Mouse (Mus musculus): ENCODE data around the gene Nutm1. TPM values are rescaled to one million over a fixed set of nuclear protein-coding genes. Genes with fewer than 3 reads are reported as not detected.

Nutm1 gene
- polyA plus RNA-seq, 1 experiment from 2014 or later = 0.09 TPM

GRCm38 (mm10) chr2:112220880-112221279, 38.2 kb downstream of the Nutm1 start:
- no peaks in the 10 kb centered on the region for H3K4me1 ChIP-seq
- H3K9me3 ChIP-seq (replicated peaks) = no peaks in the 10 kb centered on the region
- no peak overlapping the region for H3K4me3 ChIP-seq
- no peak for ATAC-seq (ENCODE audit: low FRiP score)
- 90% methylated on average over 5 of the region's 5 CpGs for WGBS
- no peak overlapping the region for H3K27ac ChIP-seq
- no peak overlapping the region for H3K4me2 ChIP-seq (replicated peaks)
- H3K27me3 ChIP-seq = no peaks in the 10 kb centered on the region
- no peaks in the 10 kb centered on the region for H3K36me3 ChIP-seq
- H3K9ac ChIP-seq = no peak overlapping the region

DNA sequence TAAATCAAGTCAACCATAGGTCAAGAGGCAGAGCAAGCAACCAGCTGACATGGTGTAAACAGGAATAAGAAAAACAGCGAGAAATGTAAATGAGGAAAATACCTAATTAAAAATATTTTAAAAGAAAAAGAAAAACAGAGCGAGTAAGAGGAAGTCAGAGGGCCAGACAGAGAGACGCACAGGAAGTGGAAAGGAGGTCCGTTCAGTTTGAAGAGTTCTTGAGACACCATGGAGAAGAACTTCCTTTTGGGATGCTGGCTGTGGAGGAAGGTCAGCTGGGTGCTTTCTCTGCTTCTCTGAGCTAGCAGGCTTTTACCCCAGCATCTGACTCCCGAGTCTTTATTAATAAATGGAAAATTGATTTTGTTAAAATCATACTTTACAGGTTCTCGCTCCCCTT, 41.5 kb downstream of the Nutm1 start:
- H3K4me2 ChIP-seq (replicated peaks) = no peak overlapping the region
- WGBS = 75% methylated on average over 6 of the region's 6 CpGs
- H3K27ac ChIP-seq = no peak overlapping the region
- H3K4me3 ChIP-seq = no peak overlapping the region
- ATAC-seq (ENCODE audit: low FRiP score) = no peak
- no peak overlapping the region for H3K9ac ChIP-seq
- H3K27me3 ChIP-seq = no peaks in the 10 kb centered on the region
- H3K9me3 ChIP-seq (replicated peaks) = no peaks in the 10 kb centered on the region
- no peaks in the 10 kb centered on the region for H3K4me1 ChIP-seq
- no peaks in the 10 kb centered on the region for H3K36me3 ChIP-seq

DNA sequence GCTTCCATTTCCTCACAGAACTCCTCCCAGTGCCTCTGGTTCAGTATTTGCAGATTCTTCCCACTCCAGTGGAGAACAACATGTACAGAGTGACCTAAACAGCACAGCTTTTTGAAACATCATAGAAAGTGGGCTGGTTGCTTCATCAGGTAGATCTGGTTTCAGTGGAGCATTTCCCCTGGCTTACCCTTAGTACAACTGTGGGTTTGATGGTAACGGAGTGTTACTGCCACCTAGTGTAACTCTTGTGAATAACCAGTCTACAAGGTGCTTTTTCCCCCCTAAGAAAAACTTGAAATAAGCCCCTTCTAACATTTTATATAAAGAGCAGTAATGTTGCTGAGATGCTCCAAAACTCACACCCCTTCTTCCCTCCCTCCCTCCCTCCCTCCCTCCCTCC, 43.1 kb downstream of the Nutm1 start:
- H3K9me3 ChIP-seq (replicated peaks) = no peaks in the 10 kb centered on the region
- H3K27me3 ChIP-seq = no peaks in the 10 kb centered on the region
- H3K9ac ChIP-seq = no peak overlapping the region
- no peaks in the 10 kb centered on the region for H3K36me3 ChIP-seq
- H3K4me3 ChIP-seq = no peak overlapping the region
- ATAC-seq (ENCODE audit: low FRiP score) = no peak
- H3K4me1 ChIP-seq = no peaks in the 10 kb centered on the region
- no peak overlapping the region for H3K4me2 ChIP-seq (replicated peaks)
- WGBS = 3% methylated on average over 1 of the region's 1 CpGs
- H3K27ac ChIP-seq = no peak overlapping the region

DNA sequence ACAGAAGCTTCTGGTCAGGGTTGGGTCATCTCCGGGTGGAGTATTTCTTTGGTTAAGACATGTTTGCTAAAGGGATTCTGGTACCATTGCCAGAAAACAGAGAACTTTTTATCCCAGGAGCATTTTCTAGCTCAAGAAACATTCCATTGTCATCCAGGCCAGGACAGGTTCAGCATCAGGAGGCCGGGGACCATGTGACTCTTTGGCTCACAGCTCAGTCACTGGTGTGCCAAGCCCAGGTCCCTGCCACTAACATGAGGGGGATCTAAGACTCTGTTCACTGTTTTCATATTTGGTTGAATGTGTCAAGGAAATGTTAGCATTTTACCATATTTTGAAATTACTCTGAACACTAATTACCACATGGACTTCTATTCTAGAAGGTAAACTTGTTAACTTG, 48.4 kb downstream of the Nutm1 start:
- H3K27me3 ChIP-seq = no peaks in the 10 kb centered on the region
- H3K27ac ChIP-seq = no peak overlapping the region
- H3K4me2 ChIP-seq (replicated peaks) = no peak overlapping the region
- no peak for ATAC-seq (ENCODE audit: low FRiP score)
- H3K4me3 ChIP-seq = no peak overlapping the region
- no peak overlapping the region for H3K9ac ChIP-seq
- WGBS = 92% methylated on average over 2 of the region's 2 CpGs
- no peaks in the 10 kb centered on the region for H3K36me3 ChIP-seq
- H3K4me1 ChIP-seq = no peaks in the 10 kb centered on the region
- no peaks in the 10 kb centered on the region for H3K9me3 ChIP-seq (replicated peaks)

- no peaks in the 10 kb centered on the region for H3K36me3 ChIP-seq
- no peak overlapping the region for H3K9ac ChIP-seq
- H3K27me3 ChIP-seq = no peaks in the 10 kb centered on the region
- H3K9me3 ChIP-seq (replicated peaks) = no peaks in the 10 kb centered on the region
- H3K27ac ChIP-seq = no peak overlapping the region
- no peak for ATAC-seq (ENCODE audit: low FRiP score)
- WGBS = 70% methylated on average over 6 of the region's 6 CpGs
- H3K4me1 ChIP-seq = no peaks in the 10 kb centered on the region
- H3K4me2 ChIP-seq (replicated peaks) = no peak overlapping the region
- no peak overlapping the region for H3K4me3 ChIP-seq
Measured at GRCm38 (mm10) chr2:112210142-112210541, 48.9 kb downstream of the Nutm1 start.

- 80% methylated on average over 6 of the region's 6 CpGs for WGBS
- no peaks in the 10 kb centered on the region for H3K36me3 ChIP-seq
- no peaks in the 10 kb centered on the region for H3K9me3 ChIP-seq (replicated peaks)
- H3K27me3 ChIP-seq = no peaks in the 10 kb centered on the region
- H3K4me3 ChIP-seq = no peak overlapping the region
- H3K4me1 ChIP-seq = no peaks in the 10 kb centered on the region
- ATAC-seq (ENCODE audit: low FRiP score) = no peak
- H3K4me2 ChIP-seq (replicated peaks) = no peak overlapping the region
- H3K9ac ChIP-seq = no peak overlapping the region
- H3K27ac ChIP-seq = no peak overlapping the region
Measured at GRCm38 (mm10) chr2:112203056-112203455, 56.0 kb downstream of the Nutm1 start.

Other genes starting within 250 kb of the Nutm1 start
- not detected in 2 replicates for gene Olfr1310, start 246.6 kb downstream of the Nutm1 start, polyA plus RNA-seq (2016; fragmentation: Nextera tagmentation; extraction: Ambion mirVana)
- gene Olfr1311, start 234.9 kb downstream of the Nutm1 start, polyA plus RNA-seq (2016; fragmentation: Nextera tagmentation; extraction: Ambion mirVana) = not detected in 2 replicates
- gene Olfr1312, start 209.1 kb downstream of the Nutm1 start, polyA plus RNA-seq (2016; fragmentation: Nextera tagmentation; extraction: Ambion mirVana) = not detected in 2 replicates
- gene Olfr1313, start 181.4 kb downstream of the Nutm1 start, polyA plus RNA-seq (2016; fragmentation: Nextera tagmentation; extraction: Ambion mirVana) = not detected in 2 replicates
- not detected in 2 replicates for gene Olfr1314, start 162.5 kb downstream of the Nutm1 start, polyA plus RNA-seq (2016; fragmentation: Nextera tagmentation; extraction: Ambion mirVana)
- not detected in 2 replicates for gene Olfr1315-ps1, start 143.9 kb downstream of the Nutm1 start, polyA plus RNA-seq (2016; fragmentation: Nextera tagmentation; extraction: Ambion mirVana)
- gene Olfr1316, start 124.3 kb downstream of the Nutm1 start, polyA plus RNA-seq (2016; fragmentation: Nextera tagmentation; extraction: Ambion mirVana) = not detected in 2 replicates
- gene Olfr1317, start 119.0 kb downstream of the Nutm1 start, polyA plus RNA-seq (2016; fragmentation: Nextera tagmentation; extraction: Ambion mirVana) = not detected in 2 replicates
- gene Olfr1318, start 105.1 kb downstream of the Nutm1 start, polyA plus RNA-seq (2016; fragmentation: Nextera tagmentation; extraction: Ambion mirVana) = not detected in 2 replicates
- 12.1 and 15.5 TPM in 2 replicates for gene Lpcat4, start 19.8 kb downstream of the Nutm1 start, polyA plus RNA-seq (2016; fragmentation: Nextera tagmentation; extraction: Ambion mirVana)
- gene Nop10, start 2.6 kb upstream of the Nutm1 start, polyA plus RNA-seq (2016; fragmentation: Nextera tagmentation; extraction: Ambion mirVana) = 118 and 127 TPM in 2 replicates
- gene Slc12a6, start 6.5 kb upstream of the Nutm1 start, polyA plus RNA-seq (2016; fragmentation: Nextera tagmentation; extraction: Ambion mirVana) = 20.4 and 21.1 TPM in 2 replicates
- not detected in 2 replicates for gene Gm21985, start 7.0 kb upstream of the Nutm1 start, polyA plus RNA-seq (2016; fragmentation: Nextera tagmentation; extraction: Ambion mirVana)
- 109 and 113 TPM in 2 replicates for gene Emc4, start 108.7 kb upstream of the Nutm1 start, polyA plus RNA-seq (2016; fragmentation: Nextera tagmentation; extraction: Ambion mirVana)
- 43.3 and 48.4 TPM in 2 replicates for gene Katnbl1, start 119.9 kb upstream of the Nutm1 start, polyA plus RNA-seq (2016; fragmentation: Nextera tagmentation; extraction: Ambion mirVana)
- gene Emc7, start 195.7 kb upstream of the Nutm1 start, polyA plus RNA-seq (2016; fragmentation: Nextera tagmentation; extraction: Ambion mirVana) = 13.4 and 13.8 TPM in 2 replicates
- gene Chrm5, start 221.5 kb upstream of the Nutm1 start, polyA plus RNA-seq (2016; fragmentation: Nextera tagmentation; extraction: Ambion mirVana) = 0.13 and 0.23 TPM in 2 replicates
- gene Aven, start 233.7 kb upstream of the Nutm1 start, polyA plus RNA-seq (2016; fragmentation: Nextera tagmentation; extraction: Ambion mirVana) = 6.5 and 7.9 TPM in 2 replicates